Mouse (Mus musculus) neural tube, embryonic 11.5 days (tissue): ENCODE measurements around the gene Hipk4. TPM values are rescaled to one million over a fixed set of nuclear protein-coding genes. Genes with fewer than 3 reads are reported as not detected.

Experiments
- ATAC-seq: fragments of 200-750 bp; cut with Nextera tagmentation; 2 replicates; pipeline ENCODE4 v1.8.0; 2017; ENCODE audit warnings: moderate number of reproducible peaks, mild to moderate bottlenecking, moderate TSS enrichment, moderate library complexity; ENCODE audit not compliant: insufficient read depth, low FRiP score, low TSS enrichment
- DNase-seq: peaks from one replicate; pipeline ENCODE4 v3.0.0-alpha.2; 2015; ENCODE audit warnings: low spot score
- H3K27ac ChIP-seq: fragments of 300-500 bp; sonication (generic); 2 replicates; pipeline ENCODE4 v1.5.1; 2014; ENCODE audit warnings: low read depth, mild to moderate bottlenecking, low read length
- H3K27me3 ChIP-seq: fragments of 300-500 bp; sonication (generic); 2 replicates; pipeline ENCODE4 v1.6.1; 2014; ENCODE audit warnings: mild to moderate bottlenecking, low read length, mixed read lengths; ENCODE audit not compliant: control insufficient read depth, insufficient read depth
- H3K36me3 ChIP-seq: fragments of 300-500 bp; sonication (generic); 2 replicates; pipeline ENCODE4 v1.6.1; 2014; ENCODE audit warnings: mild to moderate bottlenecking, low read length, moderate library complexity, mixed read lengths; ENCODE audit not compliant: control insufficient read depth, insufficient read depth
- H3K4me1 ChIP-seq: fragments of 300-500 bp; sonication (generic); 2 replicates; pipeline ENCODE4 v1.6.1; 2014; ENCODE audit warnings: low read length, mixed read lengths; ENCODE audit not compliant: control insufficient read depth, insufficient read depth
- H3K4me2 ChIP-seq: fragments of 300-500 bp; sonication (generic); 2 replicates; pipeline ENCODE4 v1.6.1; 2014; ENCODE audit warnings: low read depth, mild to moderate bottlenecking, moderate library complexity
- H3K4me3 ChIP-seq: fragments of 300-500 bp; sonication (generic); 2 replicates; pipeline ENCODE4 v1.5.1; 2014; ENCODE audit warnings: low read depth, low read length
- H3K9ac ChIP-seq: fragments of 300-500 bp; sonication (generic); 2 replicates; pipeline ENCODE4 v1.6.1; 2014; ENCODE audit warnings: mild to moderate bottlenecking, low read length
- H3K9me3 ChIP-seq: fragments of 300-500 bp; sonication (generic); 2 replicates; pipeline ENCODE4 v1.6.1; 2016; ENCODE audit warnings: low read length; ENCODE audit not compliant: control insufficient read depth
- WGBS: fragments of 180-500 bp; shearing (Covaris S2); extraction: QIAGEN DNeasy Blood & Tissue Kit; methylation state at CpG from one replicate; pipeline ENCODE4 v1.1.7; 2014; 5-methylcytosine and 5-hydroxymethylcytosine counted together
- polyA plus RNA-seq: library from polyadenylated mRNA; unstranded; fragments of >200 nt; fragmentation: Nextera tagmentation; extraction: Ambion mirVana; gene quantifications from 2 replicates; pipeline ENCODE4 v1.2.1, GENCODE M21; 2014

The Hipk4 gene
- polyA plus RNA-seq = 0.30 and 0.50 TPM in 2 replicates

DNA sequence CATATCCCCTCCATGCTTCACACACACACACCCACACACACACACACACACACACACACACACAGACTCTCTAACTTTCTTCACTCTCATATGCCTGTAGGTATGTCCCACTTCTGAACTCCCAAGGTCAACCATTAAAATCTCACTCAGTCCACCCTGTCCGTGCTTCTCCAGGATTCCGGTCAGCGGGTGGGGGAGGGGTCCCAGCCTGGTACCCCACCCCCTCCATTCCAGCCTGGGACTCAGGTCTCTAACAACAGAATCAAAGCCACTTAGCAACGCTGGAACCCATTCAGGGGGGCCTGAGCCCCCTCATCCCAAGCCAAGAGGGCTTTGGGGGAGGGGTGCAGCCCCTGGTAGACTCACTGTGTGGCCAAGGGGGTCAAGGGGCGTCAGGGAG lies at the start of gene Hipk4:
Gene Hipk4, plus strand, starts transcription at position 301 of the 400 bp plus-strand sequence.
- no peak within 1 kb of the TSS for H3K27ac ChIP-seq
- no peaks in the 10 kb centered on the region for H3K36me3 ChIP-seq
- no peak within 1 kb of the TSS for H3K4me2 ChIP-seq
- no peak for DNase-seq
- no peaks in the 10 kb centered on the region for H3K27me3 ChIP-seq
- no peak within 1 kb of the TSS for H3K4me3 ChIP-seq
- WGBS = 65% methylated on average over 5 of the region's 5 CpGs
- H3K4me1 ChIP-seq = no peaks in the 10 kb centered on the region
- no peak within 1 kb of the TSS for H3K9ac ChIP-seq
- ATAC-seq = no peak
- no peaks in the 10 kb centered on the region; the same call in 1 of the 2 replicates for H3K9me3 ChIP-seq

DNA sequence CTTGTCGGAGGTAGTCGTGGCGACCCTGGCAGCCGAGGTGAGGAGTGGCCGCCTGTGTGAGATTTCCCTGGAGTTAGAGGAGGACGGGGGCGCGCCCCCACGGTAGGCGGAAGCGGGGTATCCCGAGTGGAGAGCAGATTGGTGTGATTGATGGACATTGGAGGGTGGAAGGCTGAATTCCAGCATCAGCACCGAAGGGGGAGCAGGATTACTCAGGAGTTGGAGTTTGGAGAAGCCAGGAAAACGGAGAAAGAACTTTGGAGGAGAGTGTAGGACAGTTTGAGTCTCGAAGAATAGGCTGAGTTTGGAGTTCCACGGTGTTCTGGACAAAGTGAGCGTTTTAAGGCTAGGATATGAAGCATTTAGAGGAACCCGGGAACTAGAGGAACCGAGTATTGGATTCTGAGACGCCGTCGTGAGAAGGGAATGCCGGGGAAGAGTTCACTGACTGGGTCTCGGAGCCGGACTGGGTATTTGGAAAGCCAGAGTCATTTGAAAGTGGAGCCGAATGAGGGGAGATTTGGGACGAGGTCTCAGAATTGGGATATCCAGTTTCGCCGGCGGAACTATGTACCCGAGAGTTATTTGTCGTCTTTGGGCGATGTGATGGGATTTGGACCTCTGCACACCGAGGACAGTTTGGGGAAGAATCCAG lies 49.1 kb upstream of the Hipk4 start:
- H3K9me3 ChIP-seq = no peaks in the 10 kb centered on the region
- H3K27me3 ChIP-seq = no peaks in the 10 kb centered on the region
- H3K4me3 ChIP-seq = peak overlapping the region; percentile 64
- peak overlapping the region; percentile 81 for H3K4me2 ChIP-seq
- DNase-seq (no peak), ATAC-seq (no peak; the same call in 1 of the 2 replicates)
- H3K9ac ChIP-seq = peak overlapping the region; percentile 59
- peak overlapping the region; percentile 72 for H3K27ac ChIP-seq
- no peaks in the 10 kb centered on the region for H3K4me1 ChIP-seq
- under 1% methylated on average over 34 of the region's 34 CpGs for WGBS
- H3K36me3 ChIP-seq = peaks cover 3% of the 10 kb centered on the region; the same call in 1 of the 2 replicates

DNA sequence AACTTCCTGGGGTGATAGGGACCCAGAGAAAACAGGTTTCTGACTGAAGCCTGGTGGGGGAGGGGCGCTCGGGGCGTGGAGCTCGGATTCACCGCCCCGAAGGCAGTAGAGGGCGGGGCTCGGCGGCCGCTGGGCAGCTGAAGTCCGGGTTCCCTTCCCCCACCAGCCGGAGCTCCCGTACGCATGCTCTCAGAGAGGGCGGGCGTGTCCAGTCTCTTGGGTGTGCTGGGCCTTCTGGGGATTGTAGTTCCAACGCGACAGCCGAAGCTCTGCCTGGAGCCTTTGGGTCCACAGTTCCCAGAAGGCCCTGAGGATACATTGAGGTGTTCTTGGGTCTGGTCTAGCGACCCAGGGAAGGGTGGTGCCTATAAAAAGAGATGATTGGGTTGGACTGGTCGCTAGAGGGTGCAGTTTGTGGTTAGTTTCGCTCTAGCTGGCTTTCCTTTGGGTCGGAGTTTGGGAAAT lies 48.5 kb upstream of the Hipk4 start:
- ATAC-seq = peak; percentile 82

GRCm38 (mm10) chr7:27475596-27475995 lies 47.5 kb upstream of the Hipk4 start:
- H3K4me3 ChIP-seq = no peak overlapping the region
- H3K36me3 ChIP-seq = peaks cover 3% of the 10 kb centered on the region; the same call in 1 of the 2 replicates

More for the DNA sequence above, 48.5 kb upstream of the Hipk4 start:
- DNase-seq = peak; percentile 97
- peak overlapping the region; percentile 81 for H3K4me2 ChIP-seq
- no peaks in the 10 kb centered on the region for H3K27me3 ChIP-seq
- H3K9ac ChIP-seq = peak overlapping the region; percentile 59
- H3K9me3 ChIP-seq = no peaks in the 10 kb centered on the region
- no peaks in the 10 kb centered on the region for H3K4me1 ChIP-seq
- peak overlapping the region; percentile 64 for H3K4me3 ChIP-seq
- peaks cover 3% of the 10 kb centered on the region; the same call in 1 of the 2 replicates for H3K36me3 ChIP-seq
- 0% methylated on average over 23 of the region's 23 CpGs for WGBS
- no peak overlapping the region; the same call in 1 of the 2 replicates for H3K27ac ChIP-seq

DNA sequence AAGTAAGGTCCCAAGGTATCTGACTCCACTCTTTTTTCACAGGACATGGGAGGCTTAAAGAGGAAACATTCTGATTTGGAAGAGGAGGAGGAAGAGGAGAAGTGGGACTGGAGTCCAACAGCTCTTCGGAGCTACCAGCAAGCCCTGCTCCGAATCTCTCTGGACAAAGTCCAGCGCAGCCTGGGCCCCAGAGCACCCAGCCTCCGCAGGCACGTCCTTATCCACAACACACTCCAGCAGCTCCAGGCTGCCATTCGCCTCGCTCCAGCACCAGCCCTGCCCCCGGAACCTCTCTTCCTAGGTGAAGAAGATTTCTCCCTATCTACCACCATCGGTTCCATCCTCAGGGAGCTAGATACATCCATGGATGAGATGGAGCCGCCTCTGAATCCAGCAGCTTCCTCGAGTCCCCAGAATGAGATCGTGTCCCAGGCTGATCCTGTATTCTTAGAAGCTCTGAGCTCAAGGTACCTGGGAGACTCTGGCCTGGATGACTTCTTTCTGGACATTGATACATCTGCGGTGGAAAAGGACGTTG lies 46.9 kb upstream of the Hipk4 start:
- H3K9ac ChIP-seq = no peak overlapping the region
- no peak overlapping the region for H3K4me2 ChIP-seq

More at GRCm38 (mm10) chr7:27475596-27475995, 47.5 kb upstream of the Hipk4 start:
- WGBS = 98% methylated on average over 2 of the region's 2 CpGs
- no peak for ATAC-seq
- Histone ChIP-seq H3K9ac (no peak overlapping the region), H3K4me1 (no peaks in the 10 kb centered on the region), H3K27ac (no peak overlapping the region), H3K9me3 (no peaks in the 10 kb centered on the region), H3K4me2 (no peak overlapping the region), H3K27me3 (no peaks in the 10 kb centered on the region)
- no peak for DNase-seq

DNA sequence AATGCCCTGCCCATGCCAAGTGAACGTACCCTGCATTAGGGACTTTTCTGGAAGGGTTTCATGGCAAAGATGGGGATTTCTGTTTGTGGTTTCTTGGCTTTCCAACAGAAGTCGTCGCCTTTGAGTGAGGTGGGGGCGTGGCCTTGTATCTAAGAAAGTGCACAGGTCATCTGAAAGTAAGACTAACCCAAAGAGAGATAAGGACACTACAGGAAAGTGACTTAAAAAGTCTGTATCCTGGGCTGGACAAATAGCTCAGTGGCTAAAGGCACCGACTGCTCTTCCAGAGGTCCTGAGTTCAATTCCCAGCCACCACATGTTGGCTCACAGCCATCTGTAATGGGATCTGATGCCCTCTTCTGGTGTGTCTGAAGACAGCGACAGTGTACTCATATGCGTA lies 44.5 kb upstream of the Hipk4 start:
- Histone ChIP-seq H3K4me3 (no peak overlapping the region), H3K4me2 (no peak overlapping the region), H3K9me3 (no peaks in the 10 kb centered on the region), H3K9ac (no peak overlapping the region), H3K4me1 (0 out of 2 replicates have a peak, but pooled peaks cover 4% of the 10 kb centered on the region), H3K36me3 (peaks cover 3% of the 10 kb centered on the region; the same call in 1 of the 2 replicates), H3K27me3 (no peaks in the 10 kb centered on the region), H3K27ac (no peak overlapping the region)
- no peak for DNase-seq
- WGBS = 88% methylated on average over 7 of the region's 7 CpGs
- no peak for ATAC-seq

More for the DNA sequence above, 46.9 kb upstream of the Hipk4 start:
- Histone ChIP-seq H3K27me3 (no peaks in the 10 kb centered on the region), H3K9me3 (no peaks in the 10 kb centered on the region), H3K4me1 (no peaks in the 10 kb centered on the region), H3K36me3 (peaks cover 3% of the 10 kb centered on the region; the same call in 1 of the 2 replicates), H3K4me3 (no peak overlapping the region), H3K27ac (no peak overlapping the region)
- no peak for ATAC-seq
- WGBS = 98% methylated on average over 14 of the region's 14 CpGs
- DNase-seq = no peak

DNA sequence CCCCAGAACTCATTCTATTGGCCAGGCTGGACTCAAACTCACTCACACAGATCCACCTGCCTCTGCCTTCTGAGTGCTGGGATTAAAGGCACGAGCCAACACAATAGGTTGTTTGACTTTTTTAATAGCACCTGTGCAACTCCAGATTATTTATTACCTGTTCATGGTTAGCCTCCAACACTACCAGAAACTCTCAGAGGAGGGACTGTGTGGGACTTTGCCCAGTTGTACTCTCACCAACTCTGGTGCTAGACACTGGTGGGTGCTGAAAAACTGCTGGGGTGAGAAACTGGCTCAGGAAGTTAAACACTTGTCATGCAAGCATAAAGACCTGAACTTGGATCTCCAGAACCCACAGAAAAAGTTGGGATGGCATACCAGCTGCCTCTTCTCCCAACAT lies 43.3 kb upstream of the Hipk4 start:
- WGBS = 67% methylated on average over 1 of the region's 1 CpGs
- no peak for ATAC-seq

GRCm38 (mm10) chr7:27480506-27480905 lies 42.6 kb upstream of the Hipk4 start:
- Histone ChIP-seq H3K4me3 (no peak overlapping the region), H3K9ac (no peak overlapping the region), H3K27ac (no peak overlapping the region), H3K27me3 (no peaks in the 10 kb centered on the region), H3K4me1 (0 out of 2 replicates have a peak, but pooled peaks cover 4% of the 10 kb centered on the region), H3K4me2 (no peak overlapping the region), H3K9me3 (no peaks in the 10 kb centered on the region), H3K36me3 (peaks cover 3% of the 10 kb centered on the region; the same call in 1 of the 2 replicates)
- WGBS = 77% methylated on average over 3 of the region's 3 CpGs
- ATAC-seq (no peak), DNase-seq (no peak)

More for the DNA sequence above, 43.3 kb upstream of the Hipk4 start:
- Histone ChIP-seq H3K27ac (no peak overlapping the region), H3K27me3 (no peaks in the 10 kb centered on the region), H3K4me2 (no peak overlapping the region), H3K4me3 (no peak overlapping the region), H3K4me1 (0 out of 2 replicates have a peak, but pooled peaks cover 4% of the 10 kb centered on the region), H3K36me3 (peaks cover 3% of the 10 kb centered on the region; the same call in 1 of the 2 replicates), H3K9me3 (no peaks in the 10 kb centered on the region), H3K9ac (no peak overlapping the region)
- DNase-seq = no peak
